Mouse (Mus musculus): ENCODE data around the gene Plcd4.

- TF ChIP-seq GATA1 (IDR thresholded peaks at IDR 0.05; ENCODE audit: low read length) (no peak), TAL1 (IDR thresholded peaks at IDR 0.05; ENCODE audit: low read length) (no peak)
Measured at GRCm38 (mm10) chr1:74511306-74511705, 31.4 kb upstream of the Plcd4 start.
